Mouse (Mus musculus) neutrophil, adult 5-6 weeks (primary cell): Measurements from ENCODE around the gene 2410137M14Rik. TPM values are rescaled to one million over a fixed set of nuclear protein-coding genes. Genes with fewer than 3 reads are reported as not detected.

ENCODE experiments used
- ATAC-seq: fragments of 151-379, 151-347 bp; 2 replicates; pipeline ENCODE4 v1.8.0; 2017; ENCODE audit warnings: mild to moderate bottlenecking, moderate TSS enrichment; ENCODE audit not compliant: insufficient number of reproducible peaks, poor library complexity, low FRiP score, severe bottlenecking; ENCODE audit errors: extremely low read depth
- total RNA-seq: library from RNA; stranded (forward); fragments of 200-1000 nt; gene quantifications from 2 replicates; pipeline ENCODE4 v1.2.3, GENCODE M21; 2017

2410137M14Rik gene
- total RNA-seq, 1 experiment from 2014 or later, result 0.58 TPM

DNA sequence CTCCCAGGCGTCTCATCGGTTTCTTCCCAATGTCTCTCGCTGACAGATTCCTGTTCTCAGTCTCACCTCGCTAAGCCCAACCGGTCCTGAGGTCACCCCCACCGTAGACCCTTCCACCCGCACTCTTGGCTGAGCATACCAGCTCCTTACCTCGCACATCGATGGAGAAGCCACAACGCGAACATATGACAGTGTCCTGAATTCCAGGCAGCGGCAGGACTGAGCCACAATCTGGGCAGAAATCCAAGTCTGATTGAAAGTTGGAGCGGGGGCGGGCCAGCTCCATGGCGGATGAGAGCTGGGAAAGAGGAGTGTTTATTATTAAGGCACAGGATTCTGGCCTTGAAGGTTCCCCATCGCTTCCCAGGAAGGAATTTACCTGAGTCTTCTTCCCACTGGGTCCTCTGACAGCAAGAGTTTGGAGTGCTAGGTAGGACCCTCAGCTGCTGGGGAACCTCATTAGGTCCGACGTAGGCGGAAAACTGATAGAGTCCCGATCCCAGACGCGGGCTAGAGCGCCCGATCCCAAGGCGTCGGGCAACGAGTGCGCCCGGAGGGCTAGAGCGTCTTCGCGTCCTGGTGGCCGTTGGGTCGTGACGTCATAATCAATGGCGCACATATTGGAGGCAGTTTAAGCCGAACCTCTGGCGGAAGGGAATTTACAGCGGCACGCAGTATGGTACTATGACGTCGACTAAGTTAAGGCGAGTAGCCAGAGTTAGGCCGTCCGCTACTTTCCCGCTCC, 22.9 kb downstream of the 2410137M14Rik start, which contains the start of the genes Znrd1 and Znrd1as:
Gene Znrd1, minus strand, starts transcription at position 561 of the 745 bp plus-strand sequence.
Gene Znrd1as, plus strand, starts transcription at position 594 of the 745 bp plus-strand sequence.
- peak; percentile 93 for ATAC-seq

DNA sequence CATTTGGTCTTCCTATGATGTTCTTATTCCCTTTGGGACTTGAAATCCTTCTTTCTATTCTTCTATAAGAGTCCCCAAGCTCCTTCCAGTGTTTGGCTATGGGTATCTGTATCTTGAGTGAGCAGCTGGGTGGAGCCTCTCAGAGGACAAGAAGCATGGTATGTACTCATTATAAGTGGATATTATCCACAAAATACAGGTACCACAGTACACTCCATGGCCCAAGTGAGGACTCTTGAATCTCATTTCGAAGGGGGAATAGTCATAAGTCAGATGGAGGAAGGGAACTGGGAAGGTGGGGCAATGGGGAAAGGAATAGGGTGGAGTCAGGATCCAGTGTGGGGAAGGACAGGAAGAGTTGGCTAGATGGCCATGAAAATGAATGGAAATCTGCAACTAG, 28.0 kb downstream of the 2410137M14Rik start:
- no peak for ATAC-seq

DNA sequence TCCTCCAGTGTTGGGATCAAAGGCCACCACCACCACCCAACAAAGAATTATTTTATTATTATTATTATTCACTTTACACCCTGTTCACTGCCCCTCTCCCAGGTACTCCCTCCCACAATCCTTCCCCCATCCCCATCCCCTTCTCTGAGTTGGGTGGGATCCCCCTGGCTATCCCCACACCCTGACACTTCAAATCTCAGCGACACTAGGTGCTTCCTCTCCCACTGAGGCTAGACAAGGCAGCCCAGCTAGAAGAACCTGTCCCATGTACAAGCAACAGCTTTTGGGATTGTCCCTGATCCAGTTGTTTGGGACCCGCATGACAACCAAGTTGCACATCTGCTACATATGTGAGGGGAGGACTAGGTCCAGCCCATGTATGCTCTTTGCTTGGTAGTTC, 28.4 kb downstream of the 2410137M14Rik start:
- no peak for ATAC-seq

DNA sequence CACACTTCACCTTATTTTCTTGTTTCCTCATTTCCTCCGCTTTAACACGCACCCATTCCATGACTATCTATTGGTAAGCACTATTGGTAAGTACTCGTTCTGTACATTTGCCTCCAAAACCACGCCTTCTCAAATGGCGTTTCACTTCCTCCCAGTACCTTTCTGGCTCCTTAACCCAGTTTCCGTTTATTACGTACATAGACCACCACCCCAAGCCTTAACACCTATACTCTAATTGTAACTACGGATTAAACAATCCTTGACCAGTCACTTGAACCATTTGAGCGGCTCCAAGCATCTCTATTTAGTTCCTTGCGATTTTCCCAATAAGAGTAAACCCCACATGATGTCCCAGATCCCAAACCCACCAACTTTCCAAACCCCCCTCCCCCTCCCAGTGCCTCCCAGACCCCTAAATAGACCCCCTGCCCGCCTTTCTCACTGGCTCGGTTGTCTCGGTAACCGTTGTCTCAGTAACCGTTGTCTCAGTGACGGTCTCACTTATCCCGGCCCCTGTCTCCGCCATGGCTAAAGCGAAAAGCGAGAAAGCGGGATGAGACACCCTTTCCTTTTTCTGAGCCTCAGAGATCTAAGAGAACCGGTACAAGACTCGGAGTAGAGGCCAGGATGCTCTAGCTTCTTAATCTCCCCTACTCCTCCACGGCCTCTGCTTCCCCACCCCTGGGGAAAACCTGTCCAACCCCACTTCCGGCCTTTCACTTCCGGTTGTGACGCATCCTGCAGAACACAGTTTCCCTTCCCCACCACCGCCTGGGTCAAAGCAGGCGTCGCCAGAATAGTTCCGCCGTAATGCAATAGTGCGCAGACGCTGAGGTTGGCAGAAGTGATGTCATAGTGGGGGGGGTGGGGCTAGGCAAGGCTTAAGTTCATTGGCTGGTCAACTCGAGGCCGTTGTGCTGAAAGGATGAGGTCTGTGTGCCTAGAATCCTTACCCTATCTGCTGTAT, 29.8 kb downstream of the 2410137M14Rik start, which contains the start of gene Ppp1r11:
Gene Ppp1r11, minus strand, starts transcription at position 761 of the 967 bp plus-strand sequence.
- peak; percentile 94 for ATAC-seq

DNA sequence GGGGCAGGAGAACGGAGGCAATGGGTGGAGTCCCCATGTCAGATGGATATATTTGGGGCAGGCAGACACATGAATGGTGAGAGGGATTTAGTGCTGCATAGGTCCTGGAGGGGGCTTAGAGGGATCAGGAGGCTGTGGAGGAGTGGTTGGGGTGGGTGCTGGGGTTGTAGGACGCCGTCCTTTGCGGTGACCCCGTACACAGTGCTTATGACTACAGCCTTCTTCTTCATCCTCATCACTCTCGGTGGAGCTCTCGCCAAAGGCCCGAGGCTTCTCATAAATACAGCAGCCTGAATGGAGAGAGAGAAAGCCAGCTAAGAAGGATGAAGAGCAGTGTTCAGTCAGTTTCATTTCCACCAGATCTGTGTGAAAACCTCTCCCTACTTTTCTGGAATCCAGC, 31.8 kb downstream of the 2410137M14Rik start:
- ATAC-seq, result no peak

DNA sequence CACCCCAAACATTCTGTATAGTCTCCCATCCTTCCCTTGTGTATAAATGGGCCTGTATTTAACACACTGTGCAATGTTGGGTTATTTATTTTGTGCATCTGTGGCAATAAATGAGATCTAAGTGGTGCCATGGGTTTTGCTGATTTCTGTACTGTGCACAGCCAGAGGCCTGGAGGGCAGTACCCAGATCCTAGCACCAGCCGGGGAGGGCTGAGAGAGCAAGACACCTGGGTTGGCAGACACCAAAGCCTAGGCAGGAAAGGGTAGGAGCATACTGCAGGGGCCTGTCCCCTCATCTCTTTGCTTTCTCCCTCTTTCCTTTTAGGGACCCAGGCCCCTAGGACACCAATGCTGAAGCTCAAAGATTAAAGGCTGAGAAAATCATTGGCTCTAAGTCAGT, 32.8 kb downstream of the 2410137M14Rik start:
- no peak for ATAC-seq

DNA sequence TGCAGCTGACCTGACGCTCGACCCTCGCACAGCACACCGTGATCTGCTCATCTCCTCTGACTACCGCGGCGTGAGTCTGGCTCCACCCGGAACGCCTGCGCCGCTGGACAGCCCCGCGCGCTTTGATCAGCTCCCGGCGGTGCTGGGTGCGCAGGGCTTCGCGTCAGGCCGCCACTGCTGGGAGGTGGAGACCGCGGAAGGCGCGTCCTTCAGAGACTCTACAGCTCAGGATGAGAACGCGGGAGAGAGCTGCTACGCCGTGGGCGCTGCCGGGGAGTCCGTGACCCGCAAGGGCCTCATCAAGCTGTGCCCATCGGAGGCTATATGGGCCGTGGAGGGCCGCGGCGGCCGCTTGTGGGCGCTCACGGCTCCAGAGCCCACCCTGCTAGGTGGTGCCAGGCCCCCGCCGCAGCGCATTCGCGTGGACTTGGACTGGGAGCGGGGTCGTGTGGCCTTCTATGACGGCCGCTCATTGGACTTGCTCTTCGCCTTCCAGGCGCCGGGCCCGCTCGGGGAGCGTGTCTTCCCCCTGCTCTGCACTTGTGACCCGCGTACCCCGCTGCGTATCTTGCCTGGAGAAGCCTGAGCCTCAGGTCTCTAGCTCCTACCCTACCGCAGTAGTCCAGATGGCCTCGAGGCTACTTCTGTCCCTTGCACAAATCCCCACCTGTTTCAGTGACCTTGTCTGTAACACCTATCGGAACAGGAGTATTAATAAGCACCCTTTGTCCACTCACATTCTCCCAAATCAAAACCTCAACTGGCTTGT, 33.8 kb downstream of the 2410137M14Rik start:
- no peak for ATAC-seq

DNA sequence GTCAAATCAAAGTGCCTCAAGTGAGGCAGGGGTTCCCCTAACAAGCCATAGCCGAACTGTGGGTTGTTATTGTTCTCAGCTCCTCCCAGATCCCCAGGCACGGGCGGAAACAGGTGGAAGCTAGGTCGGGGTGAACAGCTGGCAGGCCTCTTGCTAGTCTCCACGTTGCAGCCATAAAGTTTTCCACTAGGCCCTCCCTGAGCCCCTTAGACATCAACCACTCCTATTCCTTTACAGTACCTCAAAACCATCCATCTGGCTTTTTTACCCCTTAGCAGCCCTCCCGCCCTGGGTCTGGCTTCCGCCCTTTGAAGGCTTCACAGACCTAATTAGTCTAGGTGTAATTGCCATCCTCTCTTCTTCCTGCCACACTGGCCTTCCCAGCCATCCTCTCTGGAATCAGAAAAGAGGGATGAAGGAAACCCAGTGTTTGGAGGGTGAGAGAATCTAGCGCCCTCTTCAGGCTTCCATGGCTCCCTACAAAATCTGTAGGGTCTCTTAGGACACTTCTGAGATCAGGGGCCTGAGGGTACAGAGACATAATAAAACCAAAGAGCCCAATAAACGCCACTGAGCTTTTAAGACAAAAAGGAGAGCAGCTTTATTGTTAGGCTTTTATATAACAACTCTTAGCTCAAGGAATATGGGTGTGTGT, 36.8 kb downstream of the 2410137M14Rik start:
- ATAC-seq, result no peak

DNA sequence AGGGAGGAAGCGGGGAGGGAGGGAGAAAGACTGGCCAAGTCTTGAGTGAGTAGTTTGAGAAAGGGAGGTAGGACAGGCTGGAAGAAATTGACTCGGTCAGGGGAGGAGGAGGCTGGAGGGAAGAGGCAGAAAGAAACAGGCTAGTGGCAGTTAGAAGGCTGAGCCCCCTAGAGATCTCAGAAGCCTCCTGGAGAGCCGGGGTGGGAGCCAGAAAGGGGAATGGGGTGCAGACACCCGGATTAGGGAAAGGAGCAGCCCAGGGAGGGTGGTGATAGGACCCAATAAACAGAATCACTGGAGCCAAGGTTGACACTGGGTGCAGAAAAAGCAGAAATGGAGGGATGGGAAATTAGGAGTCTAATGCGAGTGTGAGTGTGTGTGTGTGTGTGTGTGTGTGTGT, 37.3 kb downstream of the 2410137M14Rik start:
- no peak for ATAC-seq

DNA sequence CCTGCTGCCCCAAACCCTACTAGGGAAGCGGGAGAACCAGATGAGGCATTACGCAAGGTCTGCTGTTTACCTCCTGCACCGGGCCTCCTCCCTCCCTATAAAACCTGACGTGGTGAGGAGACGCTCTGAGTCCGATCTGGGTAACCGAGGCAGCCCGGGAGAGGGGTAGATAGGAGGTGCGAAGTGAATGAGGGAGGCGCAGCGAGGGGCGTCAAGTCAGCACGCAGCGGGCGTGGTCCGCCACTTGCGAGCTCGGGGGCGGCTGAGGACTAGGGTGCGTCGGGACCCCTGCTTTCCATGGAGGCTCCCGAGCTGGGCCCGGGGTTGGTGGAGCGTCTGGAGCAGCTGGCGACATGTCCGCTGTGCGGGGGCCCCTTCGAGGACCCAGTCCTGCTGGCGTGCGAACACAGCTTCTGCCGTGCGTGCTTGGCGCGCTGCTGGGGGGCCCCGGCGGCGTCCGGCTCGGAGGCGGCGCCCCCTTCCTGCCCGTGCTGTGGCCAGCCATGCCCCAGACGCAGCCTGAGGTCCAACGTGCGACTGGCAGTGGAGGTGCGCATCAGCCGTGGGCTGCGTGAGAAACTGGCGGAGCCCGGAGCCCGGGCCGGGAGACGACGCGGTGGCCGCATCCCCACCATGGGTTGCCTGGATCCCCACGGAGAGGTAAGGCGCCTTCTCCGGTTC, 38.1 kb downstream of the 2410137M14Rik start, which contains the start of gene Rnf39:
Gene Rnf39, plus strand, starts transcription at position 128 of the 681 bp plus-strand sequence.
- no peak for ATAC-seq

DNA sequence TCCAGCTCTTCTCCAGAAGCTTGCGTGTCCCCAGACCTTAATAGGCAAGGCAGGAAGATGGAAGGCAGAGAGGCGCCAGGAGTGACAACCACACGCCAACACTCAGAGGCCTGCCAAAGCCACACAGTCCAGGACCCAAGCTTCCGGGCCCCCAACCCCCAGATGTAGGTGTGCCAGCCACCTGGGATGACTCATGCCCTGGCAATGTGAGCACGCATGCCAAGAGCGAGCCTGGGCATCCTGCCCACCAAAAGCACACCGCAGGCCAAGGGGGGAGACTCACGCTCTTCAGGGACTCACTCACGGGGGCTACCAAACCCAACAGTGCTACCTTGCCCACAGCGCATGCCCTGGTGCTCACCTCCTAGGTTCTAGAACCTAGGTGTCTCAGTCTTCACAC, 38.6 kb downstream of the 2410137M14Rik start:
- ATAC-seq, result peak; percentile 31; the same call in 1 of the 2 replicates

DNA sequence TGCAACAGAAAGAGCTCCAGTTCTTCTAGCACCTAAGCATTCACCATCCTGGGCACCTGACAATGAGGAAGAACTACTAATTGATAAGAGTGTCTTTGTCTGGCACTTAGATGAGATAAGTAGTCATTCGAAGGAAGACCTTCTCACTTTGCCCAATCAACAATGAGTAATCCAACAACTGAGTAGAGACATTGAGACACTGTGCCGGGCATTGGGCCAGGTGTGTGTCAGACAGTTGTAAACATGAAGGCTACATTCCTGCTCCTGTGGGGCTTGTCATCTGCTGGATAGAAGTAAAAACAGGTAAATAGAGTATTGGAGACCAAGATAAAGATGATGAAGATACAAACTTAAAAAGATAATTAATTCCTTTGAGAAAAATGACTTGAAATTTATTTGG, 43.0 kb downstream of the 2410137M14Rik start:
- no peak for ATAC-seq

DNA sequence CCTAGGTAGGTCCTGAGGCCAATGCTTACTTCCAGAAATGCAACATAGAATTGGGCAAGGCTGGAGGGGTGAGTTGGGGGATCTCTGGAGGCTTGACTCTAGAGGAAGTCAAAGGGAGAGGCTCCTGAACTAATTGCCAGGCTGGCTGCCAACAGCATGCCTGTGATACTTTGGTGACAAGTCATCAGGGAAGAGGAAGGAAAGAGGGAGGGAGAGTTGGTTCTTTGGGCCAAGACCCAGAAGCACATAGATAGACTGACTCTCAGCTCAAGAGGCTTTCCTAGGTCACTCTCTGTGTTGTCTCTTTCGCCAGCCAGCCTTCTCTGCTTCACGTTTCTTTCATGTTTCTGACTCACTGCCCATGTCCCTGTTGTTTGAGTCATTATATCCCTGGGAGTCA, 49.2 kb downstream of the 2410137M14Rik start:
- no peak for ATAC-seq

DNA sequence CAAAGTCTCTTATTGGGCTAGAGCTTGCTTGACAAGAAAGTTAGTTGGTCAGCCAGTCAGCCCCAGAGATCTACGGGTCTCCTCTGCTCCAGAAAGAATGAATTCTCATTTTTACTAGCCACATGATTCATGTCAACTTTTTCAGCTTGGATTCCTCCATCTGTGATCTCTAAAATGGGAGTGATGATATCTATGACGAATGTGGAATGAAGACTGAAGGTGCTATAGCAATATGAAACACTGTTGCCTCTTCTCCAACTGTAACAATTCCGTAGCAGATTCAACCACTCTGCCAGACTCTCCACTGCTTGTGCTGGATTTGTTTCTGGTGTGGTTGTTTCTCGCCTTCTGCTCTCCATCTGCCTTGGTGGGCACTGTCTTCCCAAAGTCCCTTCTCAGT, 49.9 kb downstream of the 2410137M14Rik start:
- no peak for ATAC-seq

DNA sequence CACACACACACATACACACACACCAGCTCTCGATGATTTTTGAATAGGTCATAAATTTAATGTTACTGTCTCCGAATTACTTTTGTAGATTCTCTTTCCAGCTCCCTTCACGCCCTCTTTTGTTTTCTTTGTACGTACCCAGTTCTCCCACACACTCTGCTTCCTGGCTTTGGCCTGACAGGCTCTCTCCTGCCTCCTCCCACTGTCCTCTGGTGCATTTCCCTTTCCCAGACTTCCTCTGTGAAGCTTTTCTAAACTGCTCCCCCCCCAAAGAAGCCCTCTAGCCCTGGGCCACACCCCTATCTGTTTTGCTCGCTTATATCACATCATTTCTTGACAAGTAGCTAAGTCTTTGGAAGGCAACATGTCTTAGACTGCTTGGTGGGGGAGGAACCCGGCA, 50.8 kb downstream of the 2410137M14Rik start:
- no peak for ATAC-seq

DNA sequence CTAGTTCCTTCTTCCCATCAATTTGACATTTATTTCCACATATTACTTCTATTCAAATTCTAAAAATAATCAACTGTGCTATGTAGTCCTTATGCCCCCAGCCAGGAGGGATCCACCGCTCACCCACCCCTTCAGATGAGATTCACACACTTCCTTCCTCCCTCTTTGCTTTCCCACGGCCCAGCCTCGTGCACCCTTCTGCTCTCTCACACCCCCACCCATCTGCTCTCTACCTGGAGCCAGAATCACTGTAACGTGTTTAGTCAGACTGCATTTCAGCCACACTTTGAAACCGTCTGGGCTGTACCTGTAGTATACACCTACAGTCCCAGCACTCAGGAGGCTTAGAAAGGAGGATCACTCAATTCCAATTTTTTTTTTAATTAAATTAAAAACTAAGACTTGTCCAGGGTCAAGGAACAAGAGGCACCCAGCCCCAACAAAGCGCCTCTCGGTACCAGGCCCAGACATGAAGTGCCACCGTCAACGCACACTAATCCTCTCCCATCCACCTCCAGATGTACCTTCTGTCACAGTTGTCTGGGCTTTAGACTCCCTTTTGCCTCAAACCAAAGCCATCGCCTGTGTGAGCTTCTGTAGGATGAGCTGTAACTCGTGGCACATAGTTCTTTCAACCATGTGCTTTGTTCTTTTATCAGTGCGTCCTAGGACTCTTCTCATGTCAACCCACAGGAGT, 51.7 kb downstream of the 2410137M14Rik start:
- ATAC-seq, result no peak
